Mouse (Mus musculus): Measurements from ENCODE around the gene Slamf9. TPM values are rescaled to one million over a fixed set of nuclear protein-coding genes. Genes with fewer than 3 reads are reported as not detected.
A peak's percentile ranks its signal among the peaks of the same experiment; 100 is the strongest.

Slamf9 gene
- polyA plus RNA-seq, 1 experiment from 2014 or later: not detected

DNA sequence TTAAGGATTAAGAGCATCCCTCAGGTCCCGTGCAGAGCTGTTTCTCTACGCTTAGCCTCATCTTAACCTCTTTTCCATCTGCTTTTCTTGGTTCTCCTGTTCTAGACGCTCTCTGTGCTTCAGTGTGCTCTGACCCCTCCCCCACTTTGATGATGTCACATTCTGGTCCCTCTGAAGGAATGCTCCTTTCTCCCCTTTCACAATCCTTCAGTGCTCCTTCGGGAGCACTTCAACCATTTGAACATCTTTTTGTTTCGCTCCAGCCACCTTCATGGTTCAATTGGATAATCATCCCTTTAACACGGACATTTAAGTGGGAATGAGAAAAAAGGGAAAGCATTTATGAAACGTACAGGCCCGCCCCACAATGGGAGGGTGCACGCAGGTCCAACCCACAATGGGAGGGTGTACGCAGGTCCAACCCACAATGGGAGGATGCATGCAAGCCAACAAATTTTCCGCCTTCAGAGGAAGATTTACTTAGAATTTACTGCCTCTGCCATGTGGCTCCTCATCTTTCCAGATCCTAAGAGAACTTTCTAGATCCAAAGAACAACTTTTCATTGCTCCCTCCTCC is 6.8 kb upstream of the Slamf9 start:
- 73% methylated on average over 11 of the region's 11 CpGs for WGBS
- Histone ChIP-seq H3K4me1 (no peaks in the 10 kb centered on the region), H3K27me3 (no peaks in the 10 kb centered on the region), H3K9ac (no peak overlapping the region), H3K4me2 (no peak overlapping the region), H3K9me3 (no peaks in the 10 kb centered on the region), H3K27ac (no peak overlapping the region), H3K4me3 (replicated peaks) (no peak overlapping the region), H3K36me3 (replicated peaks) (no peaks in the 10 kb centered on the region)
- no peak for ATAC-seq (ENCODE audit: low FRiP score)

DNA sequence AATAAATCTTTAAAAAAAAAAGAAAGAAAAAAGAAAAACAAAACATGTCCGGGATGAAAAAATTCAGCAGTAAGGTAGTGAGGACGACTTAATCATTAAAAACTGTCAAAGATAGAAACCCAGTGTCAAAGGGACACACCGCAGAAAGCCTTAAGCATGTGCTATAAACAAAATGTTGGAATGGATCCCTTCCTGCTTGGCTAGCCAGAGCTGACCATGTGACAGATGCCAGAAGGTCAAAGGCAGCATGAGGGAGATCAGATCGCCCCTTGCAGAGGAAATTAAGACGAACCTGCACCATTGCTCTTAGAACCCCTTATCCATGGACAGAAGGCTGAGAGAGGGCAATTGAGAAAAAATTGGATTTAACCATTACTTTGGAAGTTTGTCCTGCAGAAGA is 5.8 kb upstream of the Slamf9 start:
- no peak for ATAC-seq (ENCODE audit: low FRiP score)
- no peak overlapping the region for H3K27ac ChIP-seq
- H3K4me1 ChIP-seq: no peaks in the 10 kb centered on the region
- H3K4me3 ChIP-seq (replicated peaks): no peak overlapping the region
- no peak overlapping the region for H3K4me2 ChIP-seq
- H3K9me3 ChIP-seq: no peaks in the 10 kb centered on the region
- no peaks in the 10 kb centered on the region for H3K36me3 ChIP-seq (replicated peaks)
- 88% methylated on average over 5 of the region's 5 CpGs for WGBS
- no peak overlapping the region for H3K9ac ChIP-seq
- no peaks in the 10 kb centered on the region for H3K27me3 ChIP-seq

DNA sequence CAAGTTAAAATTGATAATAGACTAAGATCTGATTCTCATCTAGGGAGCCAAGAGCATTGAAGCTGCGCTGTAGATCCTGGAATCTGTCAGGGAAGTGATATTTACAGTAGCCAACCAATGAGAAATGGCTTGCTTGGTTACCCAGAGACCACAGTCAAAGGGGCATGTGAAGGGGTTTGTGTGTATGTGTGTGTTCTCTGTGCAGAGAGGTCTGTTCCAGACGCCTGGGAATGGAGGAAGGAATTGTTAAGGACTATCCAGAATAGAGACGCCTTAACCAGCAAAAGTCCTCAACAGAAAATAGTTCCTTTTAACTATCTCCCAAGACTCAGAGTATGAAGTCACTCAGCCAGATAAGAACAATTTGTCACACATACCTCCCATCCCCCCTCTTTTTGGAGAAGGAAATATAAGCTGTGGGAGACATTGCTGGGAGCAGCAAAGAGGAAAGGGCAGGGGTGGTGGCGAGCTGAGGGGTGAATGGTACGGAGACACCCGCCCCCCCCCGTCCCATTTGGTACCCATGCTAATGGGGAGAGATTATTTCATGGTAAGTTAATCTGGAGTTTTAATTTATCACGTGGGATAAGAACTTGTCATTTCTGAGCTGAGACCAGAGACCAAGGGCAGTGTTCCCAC is 5.2 kb upstream of the Slamf9 start:
- H3K9me3 ChIP-seq: no peaks in the 10 kb centered on the region
- H3K27ac ChIP-seq: no peak overlapping the region
- WGBS: 82% methylated on average over 8 of the region's 8 CpGs
- no peaks in the 10 kb centered on the region for H3K4me1 ChIP-seq
- no peak overlapping the region for H3K4me3 ChIP-seq (replicated peaks)
- H3K9ac ChIP-seq: no peak overlapping the region
- ATAC-seq (ENCODE audit: low FRiP score): no peak
- no peaks in the 10 kb centered on the region for H3K27me3 ChIP-seq
- H3K4me2 ChIP-seq: no peak overlapping the region
- no peaks in the 10 kb centered on the region for H3K36me3 ChIP-seq (replicated peaks)

DNA sequence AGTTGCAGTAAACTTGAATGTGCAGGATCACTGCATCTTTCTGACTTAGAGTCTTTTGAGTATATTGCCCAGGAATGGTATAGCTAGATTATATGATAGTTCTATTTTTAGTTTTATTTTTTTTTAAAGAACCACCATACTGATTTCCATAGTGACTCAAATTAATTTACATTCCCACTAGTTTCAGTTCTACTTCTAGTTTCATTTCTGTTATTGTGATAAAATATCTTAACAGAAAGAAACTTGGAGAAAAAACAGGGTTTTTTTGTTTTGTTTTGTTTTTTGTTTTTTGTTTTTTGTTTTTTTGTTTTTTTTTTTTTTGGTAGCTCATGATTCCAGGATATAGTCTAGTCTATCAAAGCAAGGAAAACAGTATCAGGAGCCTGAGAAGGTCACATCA is 2.2 kb upstream of the Slamf9 start:
- H3K27me3 ChIP-seq: no peaks in the 10 kb centered on the region
- no peaks in the 10 kb centered on the region for H3K4me1 ChIP-seq
- H3K4me3 ChIP-seq (replicated peaks): no peak overlapping the region
- no peaks in the 10 kb centered on the region for H3K36me3 ChIP-seq (replicated peaks)
- no peaks in the 10 kb centered on the region for H3K9me3 ChIP-seq
- H3K9ac ChIP-seq: no peak overlapping the region
- H3K4me2 ChIP-seq: no peak overlapping the region
- ATAC-seq (ENCODE audit: low FRiP score): no peak
- H3K27ac ChIP-seq: no peak overlapping the region

DNA sequence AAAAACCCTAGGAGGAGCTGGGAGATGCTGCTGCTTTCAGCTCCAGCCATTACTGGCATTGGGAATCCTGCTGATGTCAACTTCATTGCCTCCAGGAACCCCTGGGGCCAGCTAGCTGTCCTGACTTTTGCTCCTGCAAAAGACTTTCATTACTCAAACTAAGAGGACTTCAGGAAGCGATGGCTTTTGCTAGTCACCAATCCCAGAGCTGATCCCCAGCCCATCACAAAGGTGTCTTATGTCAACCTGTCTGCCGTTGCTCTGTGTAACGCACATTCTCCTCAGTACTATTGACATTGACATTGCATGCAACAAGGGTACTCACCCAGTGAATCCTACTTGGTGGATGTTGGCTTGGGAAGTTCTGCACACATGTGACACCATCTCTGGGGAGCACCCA is 962 bp upstream of the Slamf9 start:
- H3K4me1 ChIP-seq: no peaks in the 10 kb centered on the region
- H3K9me3 ChIP-seq: no peaks in the 10 kb centered on the region

DNA sequence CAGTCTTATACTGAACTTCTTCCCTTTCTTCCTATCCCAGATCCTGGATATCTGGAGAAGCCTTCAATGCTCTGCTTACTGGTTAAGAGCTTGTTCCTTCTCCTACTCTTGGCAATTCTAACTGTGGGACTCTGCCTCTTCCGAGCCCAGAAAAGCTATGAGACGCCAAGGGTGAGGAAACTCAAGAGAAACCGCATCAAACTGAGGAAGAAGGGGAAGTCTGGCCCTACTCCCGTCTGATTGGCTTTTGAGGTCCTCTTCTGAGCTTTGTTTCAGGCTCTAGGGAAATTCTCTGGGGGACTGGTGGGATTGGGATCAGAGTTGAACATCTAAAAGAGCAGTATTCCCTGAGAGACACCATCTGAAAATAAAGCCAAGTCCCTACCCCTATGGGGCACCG is 2.9 kb downstream of the Slamf9 start:
- Histone ChIP-seq H3K27me3 (peaks cover 13% of the 10 kb centered on the region; the same call in 1 of the 2 replicates), H3K4me3 (replicated peaks) (no peak overlapping the region), H3K27ac (no peak overlapping the region), H3K9me3 (no peaks in the 10 kb centered on the region), H3K4me1 (peaks cover 9% of the 10 kb centered on the region), H3K36me3 (replicated peaks) (no peaks in the 10 kb centered on the region), H3K9ac (no peak overlapping the region), H3K4me2 (no peak overlapping the region)
- ATAC-seq (ENCODE audit: low FRiP score): no peak
- 80% methylated on average over 5 of the region's 5 CpGs for WGBS

More for the DNA sequence above, 962 bp upstream of the Slamf9 start:
- Histone ChIP-seq H3K27ac (no peak overlapping the region), H3K4me2 (no peak overlapping the region), H3K27me3 (no peaks in the 10 kb centered on the region; the same call in 1 of the 2 replicates), H3K4me3 (replicated peaks) (no peak overlapping the region), H3K36me3 (replicated peaks) (no peaks in the 10 kb centered on the region), H3K9ac (no peak overlapping the region)
- ATAC-seq (ENCODE audit: low FRiP score): no peak
- 90% methylated on average over 3 of the region's 3 CpGs for WGBS

DNA sequence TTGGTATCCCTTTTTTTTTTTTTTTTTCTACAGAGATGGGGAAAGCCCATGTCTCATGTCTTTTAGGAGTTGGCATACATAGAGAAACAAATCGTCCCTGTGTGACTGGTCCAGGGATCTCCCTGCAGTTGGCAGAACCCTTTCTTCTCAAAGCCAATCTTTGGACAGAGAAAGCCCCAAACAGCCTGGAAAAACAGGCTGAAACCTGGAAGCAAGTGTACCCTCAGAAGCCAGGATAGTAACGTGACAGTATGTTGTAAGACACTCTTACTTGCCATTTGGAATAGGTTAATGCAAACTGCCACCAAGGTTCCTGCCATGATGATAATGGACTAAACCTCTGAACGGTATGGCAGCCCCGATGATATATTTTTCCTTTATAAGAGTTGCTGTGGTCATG is 5.2 kb downstream of the Slamf9 start:
- 90% methylated on average over 4 of the region's 4 CpGs for WGBS
- no peaks in the 10 kb centered on the region for H3K36me3 ChIP-seq (replicated peaks)
- ATAC-seq (ENCODE audit: low FRiP score): no peak

DNA sequence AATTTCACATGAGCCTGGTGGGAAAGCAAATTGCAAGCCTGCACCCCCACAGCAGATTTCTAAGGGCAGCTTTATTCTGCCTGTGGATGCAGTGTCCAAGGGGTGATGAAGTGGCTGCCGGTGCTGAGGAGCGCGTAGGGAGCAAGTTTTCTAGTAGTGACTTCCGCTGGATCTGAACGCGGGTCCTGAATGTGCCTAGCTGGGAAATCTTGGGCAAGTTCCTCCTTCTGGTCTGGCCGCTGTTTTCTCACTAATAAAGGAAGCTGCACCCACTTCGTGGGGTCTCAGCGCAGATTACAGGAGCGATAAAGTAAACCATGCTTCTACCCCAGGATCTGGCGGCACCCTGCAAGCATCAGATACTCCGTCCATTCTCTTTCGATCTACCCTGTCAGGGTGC is 6.0 kb downstream of the Slamf9 start:
- peak overlapping the region; percentile 91 for H3K4me2 ChIP-seq
- H3K9me3 ChIP-seq: no peaks in the 10 kb centered on the region
- peaks cover 40% of the 10 kb centered on the region for H3K4me1 ChIP-seq
- peaks cover 13% of the 10 kb centered on the region; the same call in 1 of the 2 replicates for H3K27me3 ChIP-seq
- no peak overlapping the region for H3K27ac ChIP-seq
- no peak for ATAC-seq (ENCODE audit: low FRiP score)
- peak overlapping the region; percentile 61 for H3K4me3 ChIP-seq (replicated peaks)
- H3K36me3 ChIP-seq (replicated peaks): no peaks in the 10 kb centered on the region
- 17% methylated on average over 13 of the region's 13 CpGs for WGBS
- H3K9ac ChIP-seq: peak overlapping the region; percentile 54

More for the DNA sequence above, 5.2 kb downstream of the Slamf9 start:
- Histone ChIP-seq H3K27me3 (peaks cover 13% of the 10 kb centered on the region; the same call in 1 of the 2 replicates), H3K9ac (no peak overlapping the region), H3K4me3 (replicated peaks) (no peak overlapping the region), H3K4me2 (no peak overlapping the region), H3K9me3 (no peaks in the 10 kb centered on the region), H3K27ac (no peak overlapping the region), H3K4me1 (peaks cover 33% of the 10 kb centered on the region)

DNA sequence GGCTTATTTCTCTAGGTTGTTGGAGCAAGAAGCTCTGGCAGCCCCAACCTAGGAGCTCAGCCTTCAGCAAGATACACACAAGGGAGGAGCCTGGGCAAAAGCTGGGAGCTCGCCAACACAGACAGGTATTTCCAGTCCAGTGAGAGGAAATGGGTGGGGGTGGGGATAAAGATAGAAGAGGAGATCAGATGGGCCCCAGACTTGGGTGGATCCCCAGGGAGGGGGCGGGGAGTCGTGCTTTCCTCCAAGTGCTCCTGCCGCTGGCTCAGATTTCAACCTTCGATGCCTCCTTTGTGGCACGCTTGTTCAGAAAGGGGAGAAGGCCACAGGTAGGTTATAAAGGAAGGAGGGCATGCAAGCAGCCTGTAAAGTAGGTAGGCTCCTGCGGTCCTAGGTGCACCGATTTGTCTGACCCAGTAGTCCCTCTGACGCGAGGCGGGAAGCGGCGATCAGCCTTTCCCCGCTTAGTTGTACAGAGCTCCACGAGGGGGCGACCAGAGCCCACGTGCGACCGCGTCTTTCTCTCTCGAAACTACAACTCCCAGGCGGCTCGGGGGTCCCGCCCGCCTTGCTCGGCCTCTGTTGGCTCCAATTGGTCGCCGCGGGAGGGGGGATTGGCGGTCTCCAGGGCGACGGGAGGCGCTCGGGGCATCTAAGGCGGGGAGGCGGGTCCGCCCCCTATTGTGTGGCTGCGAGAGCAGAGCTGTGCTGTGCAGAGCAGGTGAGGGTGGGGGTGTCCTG is 6.6 kb downstream of the Slamf9 start, which contains the start of gene Igsf9:
Gene Igsf9 (plus strand): TSS at position 249 of the 741 bp plus-strand sequence.
- Histone ChIP-seq H3K4me1 (peaks cover 46% of the 10 kb centered on the region), H3K4me3 (replicated peaks) (peak within 1 kb of the TSS; percentile 61), H3K36me3 (replicated peaks) (0 out of 2 replicates have a peak, but pooled peaks cover 1% of the 10 kb centered on the region), H3K9ac (peak within 1 kb of the TSS; percentile 80), H3K4me2 (peak within 1 kb of the TSS; percentile 91), H3K27me3 (peaks cover 13% of the 10 kb centered on the region; the same call in 1 of the 2 replicates), H3K27ac (peak within 1 kb of the TSS; percentile 82), H3K9me3 (no peaks in the 10 kb centered on the region)
- peak; percentile 93 for ATAC-seq (ENCODE audit: low FRiP score)
- WGBS: under 1% methylated on average over 38 of the region's 38 CpGs

DNA sequence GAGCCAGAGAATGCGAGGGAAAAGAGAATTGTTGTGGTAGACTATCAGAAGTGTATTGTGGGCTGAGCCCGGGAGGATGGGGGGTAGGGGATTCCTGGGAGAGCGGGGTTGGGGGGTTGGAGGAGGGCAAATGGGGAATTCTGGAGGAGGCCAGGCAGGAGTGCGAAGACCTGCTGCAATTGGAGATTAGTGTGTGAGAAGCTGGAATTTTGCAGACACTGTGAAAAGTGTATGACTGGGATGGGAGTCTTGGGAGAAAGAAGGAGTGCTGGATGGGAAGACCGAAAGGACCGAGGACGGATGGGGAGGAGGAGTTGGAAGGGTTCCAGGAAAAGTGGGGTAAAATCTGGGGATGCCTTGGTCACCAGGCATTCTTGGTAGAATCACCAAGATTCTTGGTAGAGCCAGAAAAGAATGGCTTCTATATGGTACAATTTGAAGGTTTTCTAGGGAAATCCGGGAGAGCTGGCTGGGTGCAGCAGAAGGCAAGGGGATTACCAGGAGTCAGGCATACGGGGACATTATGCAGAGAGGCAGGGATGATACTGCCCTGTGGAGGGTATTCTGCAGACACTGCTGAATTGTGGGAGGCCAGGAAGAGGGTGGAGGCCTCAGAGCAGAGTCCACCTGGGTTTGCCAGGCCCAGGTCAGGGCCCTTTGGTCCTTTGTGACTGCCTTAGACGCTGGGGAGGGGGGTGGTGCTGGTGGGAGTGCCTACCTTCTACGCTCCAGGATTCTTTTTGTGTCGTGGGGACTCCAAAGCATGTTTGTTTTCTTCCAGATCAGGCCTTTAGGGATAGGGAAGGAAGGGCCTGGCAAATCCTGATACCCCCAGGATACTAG is 7.6 kb downstream of the Slamf9 start:
- Histone ChIP-seq H3K36me3 (replicated peaks) (peaks cover 11% of the 10 kb centered on the region; the same call in 1 of the 2 replicates), H3K9me3 (no peaks in the 10 kb centered on the region), H3K27me3 (peaks cover 13% of the 10 kb centered on the region; the same call in 1 of the 2 replicates), H3K27ac (peak overlapping the region; percentile 82), H3K4me3 (replicated peaks) (peak overlapping the region; percentile 61), H3K9ac (peak overlapping the region; percentile 80), H3K4me2 (peak overlapping the region; percentile 91), H3K4me1 (peaks cover 57% of the 10 kb centered on the region)
- WGBS: 1% methylated on average over 12 of the region's 12 CpGs
- ATAC-seq (ENCODE audit: low FRiP score): peak; percentile 11

DNA sequence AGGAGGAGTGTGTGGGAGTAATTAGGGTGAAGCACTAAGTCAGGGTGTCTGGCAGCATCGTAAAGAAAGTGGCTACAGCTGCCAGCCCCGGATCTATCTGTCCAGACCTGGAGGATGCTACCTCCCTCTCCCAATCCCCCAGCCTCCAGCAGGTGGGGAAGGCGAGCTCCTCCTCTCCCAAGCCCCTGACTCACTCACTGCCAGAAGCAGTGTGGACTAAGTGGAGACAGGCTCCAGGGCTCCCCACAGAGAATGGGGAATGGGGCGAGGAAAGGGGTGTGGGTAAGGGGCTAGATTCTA is 8.2 kb downstream of the Slamf9 start:
- ATAC-seq (ENCODE audit: low FRiP score): no peak
- WGBS: 8% methylated on average over 4 of the region's 4 CpGs
- Histone ChIP-seq H3K4me3 (replicated peaks) (peak overlapping the region; percentile 61), H3K36me3 (replicated peaks) (peaks cover 15% of the 10 kb centered on the region; the same call in 1 of the 2 replicates), H3K9ac (peak overlapping the region; percentile 80), H3K27ac (peak overlapping the region; percentile 82), H3K4me2 (peak overlapping the region; percentile 91), H3K9me3 (no peaks in the 10 kb centered on the region), H3K4me1 (peaks cover 62% of the 10 kb centered on the region), H3K27me3 (peaks cover 13% of the 10 kb centered on the region; the same call in 1 of the 2 replicates)

DNA sequence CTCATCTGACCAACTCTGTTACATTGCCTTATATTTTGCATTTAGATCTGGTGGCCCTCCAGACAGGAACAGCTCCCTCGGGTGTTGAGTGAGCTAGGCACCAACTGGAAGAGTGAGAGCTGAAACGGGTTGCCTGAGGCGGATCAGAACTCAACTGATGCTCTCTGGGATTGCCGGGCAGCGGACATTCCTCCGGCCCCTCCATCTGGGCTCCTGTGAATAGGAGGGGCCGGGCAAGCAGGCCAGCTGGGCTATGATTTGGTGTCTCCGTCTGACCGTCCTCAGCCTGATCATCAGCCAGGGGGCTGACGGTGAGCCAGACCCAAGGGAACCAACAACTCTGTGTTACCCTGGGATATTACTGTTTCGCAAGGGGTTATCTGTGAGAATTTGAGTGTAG is 9.1 kb downstream of the Slamf9 start:
- peak overlapping the region; percentile 80; the same call in 1 of the 2 replicates for H3K9ac ChIP-seq
- no peak for ATAC-seq (ENCODE audit: low FRiP score)
- H3K36me3 ChIP-seq (replicated peaks): peaks cover 20% of the 10 kb centered on the region; the same call in 1 of the 2 replicates
- WGBS: 40% methylated on average over 11 of the region's 11 CpGs
- peaks cover 68% of the 10 kb centered on the region for H3K4me1 ChIP-seq
- no peaks in the 10 kb centered on the region for H3K9me3 ChIP-seq
- peak overlapping the region; percentile 61 for H3K4me3 ChIP-seq (replicated peaks)
- H3K27ac ChIP-seq: 0 out of 2 replicates have a peak overlapping the region, but pooled peaks have one; percentile 14
- H3K27me3 ChIP-seq: peaks cover 13% of the 10 kb centered on the region; the same call in 1 of the 2 replicates
- peak overlapping the region; percentile 91 for H3K4me2 ChIP-seq
